In genomic region chr8:124480321-124480720, GRCm38 (mm10) we compare ENCODE assay signal across 29 mouse cellular contexts. TPM values are rescaled to one million over a fixed set of nuclear protein-coding genes. Genes with fewer than 3 reads are reported as not detected.
"Had no signal": no experiment of that assay in that cellular context is flagged by ENCODE, and none has a peak within 500 bp of the region (broad histone marks: within the 10 kb centered on the region; RNA-seq: fewer than 3 reads in every experiment).

No protein-coding gene starts in this region.

- H3K4me1 ChIP-seq: heart, embryonic 13.5 days; heart, embryonic 15.5 days; intestine, embryonic 15.5 days; limb, embryonic 10.5 days; limb, embryonic 12.5 days; liver, embryonic 13.5 days; liver, embryonic 15.5 days had no signal

- H3K27ac ChIP-seq: gastrocnemius, adult 2 months; heart, adult 2 months; heart, embryonic 13.5 days; heart, embryonic 15.5 days; hindbrain, embryonic 14.5 days; intestine, embryonic 15.5 days; left cerebral cortex, adult 2 months; limb, embryonic 10.5 days; limb, embryonic 12.5 days; liver, embryonic 13.5 days; liver, embryonic 15.5 days had no signal

- ATAC-seq: hindbrain, embryonic 16.5 days; inflammation-experienced regulatory T-cells, adult 6 months; intestine, embryonic 15.5 days; intestine, postnatal 0 days had no signal

- H3K9me3 ChIP-seq: heart, embryonic 15.5 days; intestine, embryonic 15.5 days; limb, embryonic 10.5 days; limb, embryonic 12.5 days; liver, embryonic 13.5 days; liver, embryonic 15.5 days had no signal

- H3K27me3 ChIP-seq: heart, embryonic 13.5 days; heart, embryonic 15.5 days; intestine, embryonic 15.5 days; limb, embryonic 12.5 days; liver, embryonic 13.5 days; liver, embryonic 15.5 days had no signal

- H3K4me2 ChIP-seq: heart, embryonic 11.5 days; heart, embryonic 13.5 days; heart, embryonic 15.5 days; hindbrain, embryonic 14.5 days; intestine, embryonic 15.5 days; limb, embryonic 12.5 days; liver, embryonic 11.5 days; liver, embryonic 13.5 days; liver, embryonic 15.5 days had no signal

- DNase-seq: gastrocnemius, adult 2 months; gastrocnemius, postnatal 10 days; gastrocnemius, postnatal 25 days; heart, adult 2 months; heart, postnatal 14 days; heart, postnatal 36 days; kidney, adult 18-20 months; kidney, adult 8-10 months; kidney, postnatal 10 days; kidney, postnatal 25 days; kidney, postnatal 4 days; liver; liver, embryonic 13.5 days had no signal

- H3K4me3 ChIP-seq: gastrocnemius, adult 2 months; heart, adult 2 months; heart, embryonic 13.5 days; heart, embryonic 15.5 days; intestine, embryonic 15.5 days; layer of hippocampus, adult 2 months; left cerebral cortex, adult 2 months; limb, embryonic 10.5 days; limb, embryonic 12.5 days; liver, embryonic 13.5 days; liver, embryonic 15.5 days had no signal

- H3K36me3 ChIP-seq: heart, embryonic 13.5 days; heart, embryonic 15.5 days; intestine, embryonic 15.5 days; limb, embryonic 10.5 days; limb, embryonic 12.5 days; liver, embryonic 13.5 days; liver, embryonic 15.5 days had no signal

- H3K9ac ChIP-seq: heart, embryonic 13.5 days; heart, embryonic 15.5 days; hindbrain, embryonic 14.5 days; intestine, embryonic 15.5 days; limb, embryonic 12.5 days; liver, embryonic 13.5 days; liver, embryonic 15.5 days had no signal

RNA-seq across cellular contexts. Expression of gene Pgbd5, which starts 40.9 kb away (rescaled TPM):
- total RNA-seq: granulocyte monocyte progenitor cell, adult 5-6 weeks; hematopoietic stem cell, adult 5-6 weeks had no signal
- polyA plus RNA-seq: inflammation-experienced regulatory T-cells, adult 6 months had no signal
